Mouse (Mus musculus) midbrain, embryonic 15.5 days (tissue): Measurements from ENCODE around the gene Tet3. TPM values are rescaled to one million over a fixed set of nuclear protein-coding genes. Genes with fewer than 3 reads are reported as not detected.

Source experiments
- ATAC-seq: fragments of 200-750 bp; cut with Nextera tagmentation; replicated peaks from 2 replicates; pipeline ENCODE4 v1.8.0; 2017; ENCODE audit warnings: moderate TSS enrichment
- H3K27ac ChIP-seq: fragments of 300-500 bp; sonication (generic); 2 replicates; pipeline ENCODE4 v1.5.1; 2015; ENCODE audit warnings: mild to moderate bottlenecking, inconsistent platforms
- H3K27me3 ChIP-seq: fragments of 300-500 bp; sonication (generic); replicated peaks from 2 replicates; pipeline ENCODE4 v1.6.1; 2015; ENCODE audit warnings: inconsistent platforms
- H3K36me3 ChIP-seq: fragments of 300-500 bp; sonication (generic); replicated peaks from 2 replicates; pipeline ENCODE4 v1.6.1; 2015; ENCODE audit warnings: inconsistent platforms
- H3K4me1 ChIP-seq: fragments of 300-500 bp; sonication (generic); 2 replicates; pipeline ENCODE4 v1.6.1; 2015; ENCODE audit warnings: inconsistent platforms
- H3K4me2 ChIP-seq: fragments of 300-500 bp; sonication (generic); 2 replicates; pipeline ENCODE4 v1.6.1; 2015; ENCODE audit warnings: inconsistent platforms, mild to moderate bottlenecking, moderate library complexity
- H3K4me3 ChIP-seq: fragments of 300-500 bp; sonication (generic); 2 replicates; pipeline ENCODE4 v1.5.1; 2015; ENCODE audit warnings: mild to moderate bottlenecking, inconsistent platforms
- H3K9ac ChIP-seq: fragments of 300-500 bp; sonication (generic); 2 replicates; pipeline ENCODE4 v1.6.1; 2015; ENCODE audit warnings: mild to moderate bottlenecking, inconsistent platforms
- H3K9me3 ChIP-seq: fragments of 300-500 bp; sonication (generic); 2 replicates; pipeline ENCODE4 v1.6.1; 2016; ENCODE audit warnings: inconsistent platforms
- WGBS: fragments of 180-500 bp; shearing (Covaris S2); methylation state at CpG from one replicate; pipeline ENCODE4 v1.1.7; 2015; ENCODE audit warnings: mixed read lengths; 5-methylcytosine and 5-hydroxymethylcytosine counted together
- polyA plus RNA-seq: library from polyadenylated mRNA; unstranded; fragments of >200 nt; fragmentation: Nextera tagmentation; extraction: Ambion mirVana; gene quantifications from 2 replicates; pipeline ENCODE4 v1.2.1, GENCODE M21; 2015

The Tet3 gene
- polyA plus RNA-seq, 1 experiment from 2014 or later: 60.9 TPM

- Histone ChIP-seq H3K4me2 (peak overlapping the region; percentile 75), H3K4me1 (peaks cover 52% of the 10 kb centered on the region), H3K9ac (no peak overlapping the region), H3K9me3 (no peaks in the 10 kb centered on the region), H3K36me3 (no peaks in the 10 kb centered on the region), H3K4me3 (no peak overlapping the region), H3K27me3 (no peaks in the 10 kb centered on the region), H3K27ac (peak overlapping the region; percentile 9; the same call in 1 of the 2 replicates)
- ATAC-seq: no peak
- WGBS: 7% methylated on average over 13 of the region's 13 CpGs
These were observed 15.2 kb downstream of the Tet3 start for GRCm38 (mm10) chr6:83443441-83444340.

GRCm38 (mm10) chr6:83442639-83443038 is 16.2 kb downstream of the Tet3 start:
- Histone ChIP-seq H3K4me2 (peak overlapping the region; percentile 75), H3K36me3 (no peaks in the 10 kb centered on the region), H3K9ac (peak overlapping the region; percentile 89), H3K4me1 (peaks cover 62% of the 10 kb centered on the region), H3K27me3 (no peaks in the 10 kb centered on the region), H3K9me3 (no peaks in the 10 kb centered on the region), H3K4me3 (peak overlapping the region; percentile 87; the same call in 1 of the 2 replicates), H3K27ac (peak overlapping the region; percentile 98)
- 43% methylated on average over 3 of the region's 3 CpGs for WGBS
- ATAC-seq: no peak

- Histone ChIP-seq H3K4me3 (peak overlapping the region; percentile 87), H3K4me2 (peak overlapping the region; percentile 75), H3K9ac (peak overlapping the region; percentile 89), H3K27me3 (no peaks in the 10 kb centered on the region), H3K27ac (peak overlapping the region; percentile 98), H3K9me3 (no peaks in the 10 kb centered on the region), H3K4me1 (peaks cover 74% of the 10 kb centered on the region), H3K36me3 (no peaks in the 10 kb centered on the region)
- ATAC-seq: peak; percentile 92
- under 1% methylated on average over 48 of the region's 48 CpGs for WGBS
These were observed 17.4 kb downstream of the Tet3 start for GRCm38 (mm10) chr6:83441259-83442061.

DNA sequence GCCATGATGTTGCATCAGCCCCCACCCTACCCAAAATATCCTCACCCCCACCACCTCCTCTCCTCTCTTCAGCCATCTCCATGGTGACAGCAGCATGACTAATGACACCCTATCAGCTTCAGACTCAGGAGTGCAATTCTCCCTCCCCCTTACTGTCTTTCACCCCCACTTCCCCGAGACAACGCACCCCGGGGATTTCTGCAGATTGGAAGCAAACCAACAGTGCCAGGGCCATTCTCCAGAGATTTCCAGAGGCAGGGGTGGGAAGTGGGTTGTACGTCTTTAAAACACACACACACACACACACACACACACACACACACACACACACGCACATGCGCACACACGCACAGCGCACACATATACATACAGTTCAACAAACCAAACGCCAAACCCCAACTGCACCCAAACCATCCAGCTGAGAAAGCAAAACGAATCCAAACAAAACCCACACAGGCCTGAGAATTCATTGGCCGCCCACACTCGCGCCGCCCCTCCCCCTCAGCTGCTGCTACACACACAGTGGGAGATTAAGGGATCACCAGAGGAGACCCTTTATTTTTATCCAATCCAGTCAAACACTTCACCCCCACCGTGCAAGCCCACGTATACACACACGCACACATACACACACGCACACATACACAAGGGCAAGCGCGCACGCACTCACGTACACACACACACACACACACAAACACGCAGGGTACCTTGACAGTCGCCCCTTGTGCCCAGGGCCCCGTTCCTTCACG is 18.2 kb downstream of the Tet3 start:
- peak; percentile 78 for ATAC-seq
- peak overlapping the region; percentile 89 for H3K9ac ChIP-seq
- H3K4me1 ChIP-seq: peaks cover 80% of the 10 kb centered on the region
- H3K9me3 ChIP-seq: no peaks in the 10 kb centered on the region
- peak overlapping the region; percentile 87 for H3K4me3 ChIP-seq
- H3K27me3 ChIP-seq: no peaks in the 10 kb centered on the region
- no peaks in the 10 kb centered on the region for H3K36me3 ChIP-seq
- under 1% methylated on average over 26 of the region's 26 CpGs for WGBS
- peak overlapping the region; percentile 75 for H3K4me2 ChIP-seq
- H3K27ac ChIP-seq: peak overlapping the region; percentile 98

- peak overlapping the region; percentile 89 for H3K9ac ChIP-seq
- 13% methylated on average over 3 of the region's 3 CpGs for WGBS
- H3K27me3 ChIP-seq: no peaks in the 10 kb centered on the region
- no peaks in the 10 kb centered on the region for H3K36me3 ChIP-seq
- no peaks in the 10 kb centered on the region for H3K9me3 ChIP-seq
- H3K4me1 ChIP-seq: peaks cover 85% of the 10 kb centered on the region
- H3K4me3 ChIP-seq: peak overlapping the region; percentile 87
- peak overlapping the region; percentile 98 for H3K27ac ChIP-seq
- peak overlapping the region; percentile 75 for H3K4me2 ChIP-seq
- no peak for ATAC-seq
These were observed 18.7 kb downstream of the Tet3 start for GRCm38 (mm10) chr6:83440197-83440509.

- H3K4me1 ChIP-seq: peaks cover 88% of the 10 kb centered on the region
- H3K27me3 ChIP-seq: no peaks in the 10 kb centered on the region
- peak overlapping the region; percentile 75 for H3K4me2 ChIP-seq
- no peaks in the 10 kb centered on the region for H3K9me3 ChIP-seq
- no peaks in the 10 kb centered on the region for H3K36me3 ChIP-seq
- peak overlapping the region; percentile 87 for H3K4me3 ChIP-seq
- H3K27ac ChIP-seq: peak overlapping the region; percentile 32; the same call in 1 of the 2 replicates
- 51% methylated on average over 5 of the region's 5 CpGs for WGBS
- ATAC-seq: no peak
- H3K9ac ChIP-seq: peak overlapping the region; percentile 89
These were observed 19.1 kb downstream of the Tet3 start for GRCm38 (mm10) chr6:83439781-83440180.

GRCm38 (mm10) chr6:83439119-83439767 is 19.6 kb downstream of the Tet3 start:
- no peaks in the 10 kb centered on the region for H3K9me3 ChIP-seq
- H3K4me1 ChIP-seq: peaks cover 88% of the 10 kb centered on the region
- H3K36me3 ChIP-seq: no peaks in the 10 kb centered on the region
- peak overlapping the region; percentile 89 for H3K9ac ChIP-seq
- no peak for ATAC-seq
- peak overlapping the region; percentile 75 for H3K4me2 ChIP-seq
- peak overlapping the region; percentile 87 for H3K4me3 ChIP-seq
- 60% methylated on average over 13 of the region's 13 CpGs for WGBS
- no peaks in the 10 kb centered on the region for H3K27me3 ChIP-seq
- H3K27ac ChIP-seq: peak overlapping the region; percentile 32; the same call in 1 of the 2 replicates

DNA sequence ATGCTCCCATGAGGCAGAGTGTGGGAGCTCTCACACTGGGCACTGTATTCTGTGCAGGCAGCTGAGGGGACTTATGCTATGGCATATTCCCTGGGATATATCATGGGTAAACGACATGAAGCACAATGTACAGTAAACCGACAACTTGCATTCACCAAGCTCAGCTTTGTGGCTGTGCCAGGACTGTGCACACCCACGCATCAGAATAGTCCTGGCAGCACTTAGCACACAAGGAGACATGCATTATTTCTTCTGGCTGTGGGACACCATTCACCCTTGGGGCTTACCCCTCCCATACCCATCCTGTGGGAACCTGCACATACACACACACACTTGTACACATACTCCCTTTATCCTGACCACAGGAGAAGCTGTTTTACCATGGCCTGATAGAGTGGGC is 20.3 kb downstream of the Tet3 start:
- H3K9me3 ChIP-seq: no peaks in the 10 kb centered on the region
- peak overlapping the region; percentile 87; the same call in 1 of the 2 replicates for H3K4me3 ChIP-seq
- peaks cover 88% of the 10 kb centered on the region for H3K4me1 ChIP-seq
- H3K27ac ChIP-seq: no peak overlapping the region
- H3K27me3 ChIP-seq: no peaks in the 10 kb centered on the region
- peak overlapping the region; percentile 75 for H3K4me2 ChIP-seq
- no peaks in the 10 kb centered on the region for H3K36me3 ChIP-seq
- H3K9ac ChIP-seq: no peak overlapping the region
- WGBS: 78% methylated on average over 3 of the region's 3 CpGs
- ATAC-seq: no peak

- 0 out of 2 replicates have a peak overlapping the region, but pooled peaks have one; percentile 0 for H3K4me3 ChIP-seq
- H3K9me3 ChIP-seq: no peaks in the 10 kb centered on the region
- no peak for ATAC-seq
- WGBS: 31% methylated on average over 3 of the region's 3 CpGs
- H3K36me3 ChIP-seq: no peaks in the 10 kb centered on the region
- no peaks in the 10 kb centered on the region for H3K27me3 ChIP-seq
- H3K4me1 ChIP-seq: peaks cover 86% of the 10 kb centered on the region
- peak overlapping the region; percentile 75 for H3K4me2 ChIP-seq
- H3K27ac ChIP-seq: no peak overlapping the region
- H3K9ac ChIP-seq: peak overlapping the region; percentile 4; the same call in 1 of the 2 replicates
These were observed 21.1 kb downstream of the Tet3 start for GRCm38 (mm10) chr6:83437802-83438201.

- 42% methylated on average over 3 of the region's 3 CpGs for WGBS
- H3K4me1 ChIP-seq: peaks cover 86% of the 10 kb centered on the region
- no peaks in the 10 kb centered on the region for H3K36me3 ChIP-seq
- ATAC-seq: no peak
- no peak overlapping the region for H3K4me2 ChIP-seq
- no peak overlapping the region for H3K27ac ChIP-seq
- no peaks in the 10 kb centered on the region for H3K27me3 ChIP-seq
- no peak overlapping the region for H3K4me3 ChIP-seq
- no peaks in the 10 kb centered on the region for H3K9me3 ChIP-seq
- no peak overlapping the region for H3K9ac ChIP-seq
These were observed 21.7 kb downstream of the Tet3 start for GRCm38 (mm10) chr6:83437225-83437624.

GRCm38 (mm10) chr6:83436547-83436946 is 22.3 kb downstream of the Tet3 start:
- no peak overlapping the region for H3K4me3 ChIP-seq
- no peaks in the 10 kb centered on the region for H3K9me3 ChIP-seq
- no peak overlapping the region for H3K27ac ChIP-seq
- H3K9ac ChIP-seq: no peak overlapping the region
- no peak overlapping the region for H3K4me2 ChIP-seq
- H3K4me1 ChIP-seq: peaks cover 85% of the 10 kb centered on the region
- H3K27me3 ChIP-seq: no peaks in the 10 kb centered on the region
- no peaks in the 10 kb centered on the region for H3K36me3 ChIP-seq
- 72% methylated on average over 4 of the region's 4 CpGs for WGBS
- ATAC-seq: no peak
